Mouse (Mus musculus): ENCODE measurements at regions not wholly inside any gene's neighbourhood (a gene's known extent, or its start where the extent isn't known, plus 50 kb on each side); places are given as distances from the start of the nearest gene placed in this dataset.

GRCm38 (mm10) chr15:62169591-62170019 is 1246.8 kb upstream of the A1bg start:
- Histone ChIP-seq H3K4me3 (ENCODE audit: low read depth, low read length) (no peak overlapping the region), H3K9ac (ENCODE audit: low read depth, low read length) (no peak overlapping the region), H3K9me3 (ENCODE audit: control insufficient read depth, low read length) (no peaks in the 10 kb centered on the region), H3K27ac (ENCODE audit: low read depth, low read length) (no peak overlapping the region), H3K4me1 (replicated peaks; ENCODE audit: control insufficient read depth, insufficient read depth, low read length) (no peaks in the 10 kb centered on the region), H3K36me3 (ENCODE audit: control insufficient read depth, insufficient read depth, low read length) (no peaks in the 10 kb centered on the region), H3K27me3 (ENCODE audit: control insufficient read depth, insufficient read depth, low read length) (no peaks in the 10 kb centered on the region), H3K4me2 (replicated peaks; ENCODE audit: low read depth, low read length) (no peak overlapping the region)
- WGBS, result 86% methylated on average over 3 of the region's 3 CpGs
- ATAC-seq (ENCODE audit: low FRiP score) (no peak), DNase-seq (ENCODE audit: low spot score) (no peak)

- Histone ChIP-seq H3K4me1 (replicated peaks; ENCODE audit: control insufficient read depth, insufficient read depth, low read length) (no peaks in the 10 kb centered on the region), H3K36me3 (ENCODE audit: control insufficient read depth, insufficient read depth, low read length) (no peaks in the 10 kb centered on the region), H3K9me3 (ENCODE audit: control insufficient read depth, low read length) (no peaks in the 10 kb centered on the region), H3K4me3 (ENCODE audit: low read depth, low read length) (no peak overlapping the region), H3K9ac (ENCODE audit: low read depth, low read length) (no peak overlapping the region), H3K4me2 (replicated peaks; ENCODE audit: low read depth, low read length) (no peak overlapping the region), H3K27me3 (ENCODE audit: control insufficient read depth, insufficient read depth, low read length) (no peaks in the 10 kb centered on the region), H3K27ac (ENCODE audit: low read depth, low read length) (no peak overlapping the region)
- DNase-seq (ENCODE audit: low spot score) (no peak), ATAC-seq (ENCODE audit: low FRiP score) (no peak)
- WGBS, result 90% methylated on average over 8 of the region's 8 CpGs
Measured at GRCm38 (mm10) chr15:62168958-62169590, 1246.3 kb upstream of the A1bg start.

- H3K9ac ChIP-seq (ENCODE audit: low read depth, low read length), result no peak overlapping the region
- WGBS, result 91% methylated on average over 2 of the region's 2 CpGs
- no peak for DNase-seq (ENCODE audit: low spot score)
- no peaks in the 10 kb centered on the region for H3K36me3 ChIP-seq (ENCODE audit: control insufficient read depth, insufficient read depth, low read length)
- H3K4me3 ChIP-seq (ENCODE audit: low read depth, low read length), result no peak overlapping the region
- ATAC-seq (ENCODE audit: low FRiP score), result no peak
- H3K4me1 ChIP-seq (replicated peaks; ENCODE audit: control insufficient read depth, insufficient read depth, low read length), result no peaks in the 10 kb centered on the region
- no peaks in the 10 kb centered on the region for H3K27me3 ChIP-seq (ENCODE audit: control insufficient read depth, insufficient read depth, low read length)
- no peak overlapping the region for H3K4me2 ChIP-seq (replicated peaks; ENCODE audit: low read depth, low read length)
- no peak overlapping the region for H3K27ac ChIP-seq (ENCODE audit: low read depth, low read length)
- no peaks in the 10 kb centered on the region for H3K9me3 ChIP-seq (ENCODE audit: control insufficient read depth, low read length)
Measured at GRCm38 (mm10) chr15:62168522-62168921, 1245.7 kb upstream of the A1bg start.

- H3K9me3 ChIP-seq (ENCODE audit: control insufficient read depth, low read length), result no peaks in the 10 kb centered on the region
- no peak overlapping the region for H3K27ac ChIP-seq (ENCODE audit: low read depth, low read length)
- no peaks in the 10 kb centered on the region for H3K36me3 ChIP-seq (ENCODE audit: control insufficient read depth, insufficient read depth, low read length)
- no peaks in the 10 kb centered on the region for H3K27me3 ChIP-seq (ENCODE audit: control insufficient read depth, insufficient read depth, low read length)
- 95% methylated on average over 5 of the region's 5 CpGs for WGBS
- ATAC-seq (ENCODE audit: low FRiP score) (no peak), DNase-seq (ENCODE audit: low spot score) (no peak)
- no peak overlapping the region for H3K4me2 ChIP-seq (replicated peaks; ENCODE audit: low read depth, low read length)
- no peak overlapping the region for H3K4me3 ChIP-seq (ENCODE audit: low read depth, low read length)
- no peak overlapping the region for H3K9ac ChIP-seq (ENCODE audit: low read depth, low read length)
- H3K4me1 ChIP-seq (replicated peaks; ENCODE audit: control insufficient read depth, insufficient read depth, low read length), result no peaks in the 10 kb centered on the region
Measured at GRCm38 (mm10) chr15:62166786-62167185, 1244.0 kb upstream of the A1bg start.

GRCm38 (mm10) chr15:62165826-62166500 is 1243.2 kb upstream of the A1bg start:
- no peak overlapping the region for H3K27ac ChIP-seq (ENCODE audit: low read depth, low read length)
- no peaks in the 10 kb centered on the region for H3K4me1 ChIP-seq (replicated peaks; ENCODE audit: control insufficient read depth, insufficient read depth, low read length)
- no peak overlapping the region for H3K4me2 ChIP-seq (replicated peaks; ENCODE audit: low read depth, low read length)
- H3K4me3 ChIP-seq (ENCODE audit: low read depth, low read length), result no peak overlapping the region
- H3K27me3 ChIP-seq (ENCODE audit: control insufficient read depth, insufficient read depth, low read length), result no peaks in the 10 kb centered on the region
- ATAC-seq (ENCODE audit: low FRiP score) (no peak), DNase-seq (ENCODE audit: low spot score) (no peak)
- no peak overlapping the region for H3K9ac ChIP-seq (ENCODE audit: low read depth, low read length)
- whole genome bisulfite sequencing, result 95% methylated on average over 10 of the region's 10 CpGs
- H3K9me3 ChIP-seq (ENCODE audit: control insufficient read depth, low read length), result no peaks in the 10 kb centered on the region
- no peaks in the 10 kb centered on the region for H3K36me3 ChIP-seq (ENCODE audit: control insufficient read depth, insufficient read depth, low read length)

GRCm38 (mm10) chr15:62164766-62165410 is 1242.1 kb upstream of the A1bg start:
- Histone ChIP-seq H3K4me1 (replicated peaks; ENCODE audit: control insufficient read depth, insufficient read depth, low read length) (no peaks in the 10 kb centered on the region), H3K36me3 (ENCODE audit: control insufficient read depth, insufficient read depth, low read length) (no peaks in the 10 kb centered on the region), H3K9me3 (ENCODE audit: control insufficient read depth, low read length) (no peaks in the 10 kb centered on the region), H3K27ac (ENCODE audit: low read depth, low read length) (no peak overlapping the region), H3K4me3 (ENCODE audit: low read depth, low read length) (no peak overlapping the region), H3K9ac (ENCODE audit: low read depth, low read length) (no peak overlapping the region), H3K4me2 (replicated peaks; ENCODE audit: low read depth, low read length) (no peak overlapping the region), H3K27me3 (ENCODE audit: control insufficient read depth, insufficient read depth, low read length) (no peaks in the 10 kb centered on the region)
- DNase-seq (ENCODE audit: low spot score) (no peak), ATAC-seq (ENCODE audit: low FRiP score) (no peak)
- 97% methylated on average over 9 of the region's 9 CpGs for WGBS

GRCm38 (mm10) chr15:62163203-62163602 is 1240.4 kb upstream of the A1bg start:
- Histone ChIP-seq H3K4me3 (ENCODE audit: low read depth, low read length) (no peak overlapping the region), H3K4me1 (replicated peaks; ENCODE audit: control insufficient read depth, insufficient read depth, low read length) (no peaks in the 10 kb centered on the region), H3K27ac (ENCODE audit: low read depth, low read length) (no peak overlapping the region), H3K4me2 (replicated peaks; ENCODE audit: low read depth, low read length) (no peak overlapping the region), H3K9me3 (ENCODE audit: control insufficient read depth, low read length) (no peaks in the 10 kb centered on the region), H3K36me3 (ENCODE audit: control insufficient read depth, insufficient read depth, low read length) (no peaks in the 10 kb centered on the region), H3K27me3 (ENCODE audit: control insufficient read depth, insufficient read depth, low read length) (no peaks in the 10 kb centered on the region), H3K9ac (ENCODE audit: low read depth, low read length) (no peak overlapping the region)
- WGBS, result 80% methylated on average over 5 of the region's 5 CpGs
- DNase-seq (ENCODE audit: low spot score), result no peak
- no peak for ATAC-seq (ENCODE audit: low FRiP score)

- no peaks in the 10 kb centered on the region for H3K36me3 ChIP-seq (ENCODE audit: control insufficient read depth, insufficient read depth, low read length)
- no peak overlapping the region for H3K4me3 ChIP-seq (ENCODE audit: low read depth, low read length)
Measured at GRCm38 (mm10) chr15:62162648-62163194, 1239.9 kb upstream of the A1bg start.

More at GRCm38 (mm10) chr15:62162648-62163194, 1239.9 kb upstream of the A1bg start:
- Histone ChIP-seq H3K4me2 (replicated peaks; ENCODE audit: low read depth, low read length) (no peak overlapping the region), H3K9me3 (ENCODE audit: control insufficient read depth, low read length) (no peaks in the 10 kb centered on the region), H3K4me1 (replicated peaks; ENCODE audit: control insufficient read depth, insufficient read depth, low read length) (no peaks in the 10 kb centered on the region), H3K27ac (ENCODE audit: low read depth, low read length) (no peak overlapping the region), H3K9ac (ENCODE audit: low read depth, low read length) (no peak overlapping the region), H3K27me3 (ENCODE audit: control insufficient read depth, insufficient read depth, low read length) (no peaks in the 10 kb centered on the region)
- DNase-seq (ENCODE audit: low spot score) (no peak), ATAC-seq (ENCODE audit: low FRiP score) (no peak)
- WGBS, result 85% methylated on average over 4 of the region's 4 CpGs
